Mouse (Mus musculus): ENCODE measurements around the gene Cdk11b. TPM values are rescaled to one million over a fixed set of nuclear protein-coding genes. Genes with fewer than 3 reads are reported as not detected.

Cdk11b gene
- 35.4 and 39.2 TPM in 2 replicates for polyA plus RNA-seq (2021; fragmentation: Nextera tagmentation)
- long read RNA-seq, experiment 1, partial matches to known transcripts, result 43 of 58 reads
- long read RNA-seq, experiment 1, other reads (novel, unspliced or antisense), result 15 of 58 reads
- long read RNA-seq, experiment 2, transcript Cdk11b-201 (20 exons, 2,595 nt), result major isoform, 36 of 109 reads
- long read RNA-seq, experiment 2, transcript Cdk11b-202 (20 exons, 2,673 nt), result minor isoform, 10 of 109 reads
- long read RNA-seq, experiment 2, partial matches to known transcripts, result 32 of 109 reads
- long read RNA-seq, experiment 2, other reads (novel, unspliced or antisense), result 29 of 109 reads

DNA sequence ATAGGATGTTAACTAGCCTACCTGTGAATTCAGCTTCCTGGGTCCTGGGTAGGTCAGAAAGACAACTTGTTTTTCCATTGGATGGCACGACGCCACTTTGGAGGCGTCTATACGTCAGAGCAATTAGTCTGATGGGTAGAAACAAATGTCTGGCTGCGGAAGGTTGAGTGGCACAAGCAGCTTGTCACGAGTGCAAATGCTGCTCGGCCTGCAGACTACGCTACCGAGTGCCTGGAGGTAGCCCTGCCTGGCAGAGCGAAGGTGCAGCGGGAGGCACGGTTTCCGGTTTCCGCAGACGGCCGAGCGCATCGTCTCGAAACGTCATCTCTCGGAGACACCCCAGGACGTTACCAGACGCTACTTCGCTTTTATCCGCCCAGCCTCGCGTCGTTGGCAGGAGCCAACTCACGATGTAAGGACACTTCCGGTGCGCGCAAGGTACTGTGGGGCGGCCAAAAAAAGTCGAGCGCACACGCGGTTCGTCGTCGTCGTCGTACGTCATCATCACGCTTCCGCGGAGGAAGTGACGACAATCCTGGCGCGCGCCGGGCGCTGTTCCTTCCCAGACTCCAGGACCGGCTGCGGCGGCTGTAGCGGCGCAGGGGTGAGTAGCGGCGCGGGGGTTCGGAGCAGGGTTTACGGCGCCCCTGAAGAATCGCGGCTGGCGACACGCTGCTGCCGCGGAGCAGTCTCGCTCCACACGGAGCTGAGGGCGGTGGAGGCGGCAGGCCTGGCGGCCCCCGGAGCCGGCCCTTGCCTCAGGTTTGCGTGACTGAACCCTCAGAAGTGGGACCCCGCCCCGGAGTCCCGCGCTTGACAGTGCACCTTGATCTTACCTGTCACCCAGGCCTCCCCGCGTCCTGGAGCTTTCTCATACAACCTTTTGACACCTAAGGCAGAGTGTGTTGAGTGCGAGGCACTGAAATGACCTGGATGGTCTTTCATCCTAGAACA, at the start of gene Cdk11b:
Gene Cdk11b (plus strand): TSS at position 517 of the 954 bp plus-strand sequence.

DNA sequence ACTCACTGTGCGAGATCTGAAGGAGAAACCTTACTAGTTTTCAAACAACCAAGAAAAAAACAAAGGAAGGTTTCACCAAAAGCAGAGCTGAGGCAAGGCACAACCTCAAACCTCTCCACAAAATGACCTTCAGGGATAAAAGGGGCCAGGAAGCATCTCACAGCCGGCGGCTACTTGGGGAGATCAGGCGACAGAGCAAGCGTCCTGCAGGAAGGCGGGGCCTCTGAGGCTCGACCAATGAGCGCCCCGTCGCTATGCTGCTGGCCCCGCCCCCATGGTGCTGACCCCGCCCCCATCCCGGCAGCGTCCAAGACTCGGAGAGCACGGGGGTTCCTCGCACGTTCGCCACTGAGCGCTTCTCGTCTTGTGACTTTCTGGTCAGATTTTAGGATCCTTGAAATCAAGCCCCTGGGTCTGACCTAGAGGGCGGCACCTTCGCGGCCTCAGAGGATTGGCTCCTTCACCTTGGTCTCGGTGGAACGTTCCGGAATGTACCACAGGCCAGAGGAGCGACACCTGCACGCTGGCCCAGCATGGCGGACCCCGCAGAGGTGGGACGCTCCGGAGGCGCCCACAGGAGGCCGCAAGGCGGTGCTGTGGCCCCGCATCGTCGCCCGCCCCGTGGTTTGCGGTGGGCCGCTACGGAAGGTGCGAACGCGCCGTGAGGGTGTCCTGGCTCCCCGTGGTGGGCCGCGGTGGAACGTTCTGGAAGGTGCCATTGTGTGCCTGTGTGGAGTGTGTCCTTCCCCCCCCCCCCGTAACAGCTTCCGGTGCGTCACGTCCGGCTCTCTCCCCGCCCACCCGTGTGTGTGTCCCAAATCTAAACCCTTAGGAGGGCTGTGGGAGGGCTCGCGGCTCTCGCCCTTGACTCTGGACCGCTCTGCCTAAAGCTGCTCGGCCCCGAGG, 23.3 kb upstream of the Cdk11b start, which contains the start of gene Slc35e2:
Gene Slc35e2 (plus strand): TSS at position 326 of the 906 bp plus-strand sequence.

DNA sequence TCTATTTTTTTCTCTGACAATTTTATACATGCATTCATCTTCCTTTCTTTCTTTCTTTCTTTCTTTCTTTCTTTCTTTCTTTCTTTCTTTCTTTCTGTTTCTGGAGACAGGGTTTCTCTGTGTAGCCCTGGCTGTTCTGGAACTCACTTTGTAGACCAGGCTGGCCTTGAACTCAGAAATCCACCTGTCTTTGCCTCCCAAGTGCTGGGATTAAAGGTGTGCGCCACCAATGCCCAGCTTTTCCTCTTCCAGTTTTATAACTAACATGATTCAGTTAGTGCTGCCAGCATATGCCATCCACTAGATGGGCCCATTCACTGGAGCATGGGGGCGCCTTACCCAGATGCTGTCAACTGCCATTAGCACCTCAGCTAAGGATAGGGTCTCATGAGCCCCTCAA, 20.7 kb downstream of the Cdk11b start, which contains the start of gene Gm10563:
Gene Gm10563 (minus strand): TSS at position 101 of the 400 bp plus-strand sequence.

DNA sequence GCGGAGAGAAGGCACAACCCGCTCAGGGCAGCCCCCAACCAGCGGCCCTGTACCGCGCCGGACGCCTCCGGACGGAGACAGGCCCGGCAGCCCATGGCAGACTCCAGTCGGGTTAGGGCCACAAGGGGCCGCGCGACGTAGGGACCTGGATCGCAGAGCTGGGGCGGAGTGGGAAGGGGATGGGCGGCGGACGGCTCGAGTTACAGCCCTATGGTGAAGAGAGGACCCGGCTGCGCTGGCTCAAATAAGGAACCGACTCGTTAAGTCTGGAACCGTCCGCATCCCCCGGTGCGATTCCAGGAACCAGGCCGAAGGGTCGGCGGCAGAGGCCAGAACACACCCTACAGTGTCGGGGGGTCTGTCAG, 28.4 kb downstream of the Cdk11b start, which contains the start of gene Mmp23:
Gene Mmp23 (minus strand): TSS at position 299 of the 365 bp plus-strand sequence.

DNA sequence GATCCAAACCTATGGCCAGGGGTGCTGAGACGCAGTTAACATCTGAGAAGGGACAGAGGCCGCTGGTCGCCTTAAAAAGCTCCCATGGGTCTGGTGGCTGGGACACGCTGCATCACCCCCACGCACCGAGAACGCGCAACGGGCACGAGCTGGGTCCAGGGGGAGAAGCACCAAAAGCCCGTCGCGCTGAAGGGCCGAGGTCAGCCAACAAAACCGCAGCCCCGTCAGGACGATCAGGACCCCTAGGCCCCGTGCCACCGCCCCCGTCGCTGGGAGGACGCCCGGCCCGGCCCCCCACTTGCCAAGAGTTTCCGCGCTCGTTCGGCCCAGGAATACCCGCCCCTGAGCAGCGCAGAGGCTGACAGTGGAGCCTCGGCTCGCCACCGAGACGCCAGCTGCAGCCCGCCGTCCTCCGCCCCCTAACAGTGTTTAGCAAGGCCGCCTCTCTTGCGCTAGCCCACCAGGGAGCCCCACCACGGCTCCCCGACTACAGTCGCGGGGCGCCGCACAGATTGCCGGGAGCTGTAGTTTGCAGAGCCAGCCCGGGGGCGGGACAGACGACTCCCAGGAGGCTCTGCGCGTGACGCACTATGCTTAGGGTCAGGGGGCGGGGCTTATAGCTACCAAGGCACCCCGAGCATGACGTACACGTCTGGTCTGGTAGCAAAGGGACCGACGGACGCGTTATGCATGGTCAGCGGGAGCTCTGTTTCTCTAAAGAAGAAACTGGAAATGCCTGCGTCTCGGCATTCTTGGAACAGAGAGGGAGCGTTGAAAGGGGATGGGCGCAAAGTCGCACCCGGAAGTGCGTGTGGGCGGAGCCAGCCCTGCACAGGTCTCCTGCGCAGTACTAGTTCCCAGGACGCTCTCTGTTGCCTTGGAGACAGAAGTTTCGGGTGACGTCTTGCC, 44.3 kb downstream of the Cdk11b start, which contains the start of gene Mib2:
Gene Mib2 (minus strand): TSS at position 510 of the 909 bp plus-strand sequence.

DNA sequence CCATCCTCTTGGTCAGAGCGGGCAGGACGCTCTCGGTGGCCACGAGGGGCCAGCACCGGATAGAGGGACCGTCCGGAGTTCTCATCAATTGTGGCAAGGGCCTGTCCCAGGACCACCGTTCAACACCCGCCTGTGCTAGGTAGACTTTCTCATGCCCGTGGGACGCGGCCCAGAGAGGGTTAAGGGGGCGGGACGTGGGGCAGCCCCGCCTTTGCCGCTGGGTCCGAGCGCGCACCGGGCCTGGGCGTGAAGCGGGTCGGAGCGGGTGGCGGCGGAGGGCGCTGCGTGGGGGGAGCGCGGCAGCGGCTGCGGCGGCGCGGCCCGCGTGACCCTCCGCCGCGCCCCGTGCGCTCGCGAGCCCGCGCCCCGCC, 69.4 kb downstream of the Cdk11b start, which contains the start of gene Fndc10:
Gene Fndc10 (plus strand): TSS at position 232 of the 371 bp plus-strand sequence.

Other genes with a start within 250 kb of the Cdk11b start
- 30.7 and 34.2 TPM in 2 replicates for gene Gabrd, start 226.7 kb upstream of the Cdk11b start, polyA plus RNA-seq (2021; fragmentation: Nextera tagmentation)
- gene Cfap74, start 215.7 kb upstream of the Cdk11b start, polyA plus RNA-seq (2021; fragmentation: Nextera tagmentation), result 5.1 and 5.3 TPM in 2 replicates
- 7.6 and 8.3 TPM in 2 replicates for gene Tmem52, start 155.7 kb upstream of the Cdk11b start, polyA plus RNA-seq (2021; fragmentation: Nextera tagmentation)
- 837 and 1,392 TPM in 2 replicates for gene Gnb1, start 133.5 kb upstream of the Cdk11b start, polyA plus RNA-seq (2021; fragmentation: Nextera tagmentation)
- gene Nadk, start 62.5 kb upstream of the Cdk11b start, polyA plus RNA-seq (2021; fragmentation: Nextera tagmentation), result 58.4 and 62.6 TPM in 2 replicates
- gene Slc35e2, start 23.4 kb upstream of the Cdk11b start, polyA plus RNA-seq (2021; fragmentation: Nextera tagmentation), result 26.4 and 31.2 TPM in 2 replicates
- not detected in 2 replicates for gene Gm10563, start 20.6 kb downstream of the Cdk11b start, polyA plus RNA-seq (2021; fragmentation: Nextera tagmentation)
- gene Mmp23, start 28.5 kb downstream of the Cdk11b start, polyA plus RNA-seq (2021; fragmentation: Nextera tagmentation), result 0.45 and 0.87 TPM in 2 replicates
- 14.8 and 16.5 TPM in 2 replicates for gene Mib2, start 44.3 kb downstream of the Cdk11b start, polyA plus RNA-seq (2021; fragmentation: Nextera tagmentation)
- 10.0 and 11.8 TPM in 2 replicates for gene Fndc10, start 69.5 kb downstream of the Cdk11b start, polyA plus RNA-seq (2021; fragmentation: Nextera tagmentation)
- 201 and 210 TPM in 2 replicates for gene Ssu72, start 79.9 kb downstream of the Cdk11b start, polyA plus RNA-seq (2021; fragmentation: Nextera tagmentation)
- 2.4 and 2.9 TPM in 2 replicates for gene Tmem240, start 109.9 kb downstream of the Cdk11b start, polyA plus RNA-seq (2021; fragmentation: Nextera tagmentation)
- 28.5 and 32.9 TPM in 2 replicates for gene Atad3a, start 136.2 kb downstream of the Cdk11b start, polyA plus RNA-seq (2021; fragmentation: Nextera tagmentation)
- 14.0 and 15.3 TPM in 2 replicates for gene Vwa1, start 149.8 kb downstream of the Cdk11b start, polyA plus RNA-seq (2021; fragmentation: Nextera tagmentation)
- gene Tmem88b, start 161.0 kb downstream of the Cdk11b start, polyA plus RNA-seq (2021; fragmentation: Nextera tagmentation), result 10.0 and 10.7 TPM in 2 replicates
- gene Ankrd65, start 165.6 kb downstream of the Cdk11b start, polyA plus RNA-seq (2021; fragmentation: Nextera tagmentation), result 0.19 TPM in 1 of 2 replicates, not detected in the other
- gene Mrpl20, start 178.0 kb downstream of the Cdk11b start, polyA plus RNA-seq (2021; fragmentation: Nextera tagmentation), result 367 and 368 TPM in 2 replicates
- gene Ccnl2, start 187.6 kb downstream of the Cdk11b start, polyA plus RNA-seq (2021; fragmentation: Nextera tagmentation), result 23.5 and 25.2 TPM in 2 replicates
- gene Aurkaip1, start 206.4 kb downstream of the Cdk11b start, polyA plus RNA-seq (2021; fragmentation: Nextera tagmentation), result 269 and 273 TPM in 2 replicates
- 6.7 and 11.4 TPM in 2 replicates for gene Mxra8, start 214.8 kb downstream of the Cdk11b start, polyA plus RNA-seq (2021; fragmentation: Nextera tagmentation)
- gene Dvl1, start 222.5 kb downstream of the Cdk11b start, polyA plus RNA-seq (2021; fragmentation: Nextera tagmentation), result 4.7 TPM in 2 replicates
- 0.05 and 0.08 TPM in 2 replicates for gene Tas1r3, start 238.5 kb downstream of the Cdk11b start, polyA plus RNA-seq (2021; fragmentation: Nextera tagmentation)
- gene Cptp, start 244.6 kb downstream of the Cdk11b start, polyA plus RNA-seq (2021; fragmentation: Nextera tagmentation), result 14.0 and 15.0 TPM in 2 replicates
- 35.4 and 38.5 TPM in 2 replicates for gene Ints11, start 244.7 kb downstream of the Cdk11b start, polyA plus RNA-seq (2021; fragmentation: Nextera tagmentation)